Mouse (Mus musculus): ENCODE measurements around the gene Tppp. TPM values are rescaled to one million over a fixed set of nuclear protein-coding genes. Genes with fewer than 3 reads are reported as not detected.
"Not testable (repeated sequence)": the region's sequence is repeated elsewhere in the genome, so short reads cannot be mapped to it uniquely, and the experiment has no call there.

The Tppp gene
- total and polyA plus RNA-seq, 3 experiments: 13.3 to 15.6 (median 14.3) TPM

GRCm38 (mm10) chr13:74000519-74000918 is 8.7 kb upstream of the Tppp start:
- Histone ChIP-seq H3K4me3 (no peak overlapping the region), H3K36me3 (ENCODE audit: control insufficient read depth, insufficient read depth, low read length) (no peaks in the 10 kb centered on the region), H3K27me3 (ENCODE audit: control insufficient read depth, insufficient read depth, low read length) (no peaks in the 10 kb centered on the region), H3K9ac (ENCODE audit: low read depth, low read length) (no peak overlapping the region), H3K4me1 (ENCODE audit: control insufficient read depth, insufficient read depth, low read length) (no peaks in the 10 kb centered on the region), H3K27ac (no peak overlapping the region), H3K79me2 (replicated peaks; ENCODE audit: control insufficient read depth, insufficient read depth, low read length) (no peaks in the 10 kb centered on the region)
- DNase-seq: no peak
- intact Hi-C loops (cut with DNase I): no loop called here
- TF ChIP-seq EP300 (IDR thresholded peaks at IDR 0.05; ENCODE audit: insufficient read depth, low read depth, low read length) (no peak), CTCF (IDR thresholded peaks at IDR 0.05) (no peak), POLR2A (IDR thresholded peaks at IDR 0.05; ENCODE audit: insufficient read depth, low read depth, low read length) (no peak)

- DNase-seq: no peak
- intact Hi-C loops (cut with DNase I): no loop called here
- Histone ChIP-seq H3K27me3 (ENCODE audit: control insufficient read depth, insufficient read depth, low read length) (no peaks in the 10 kb centered on the region), H3K9ac (ENCODE audit: low read depth, low read length) (no peak overlapping the region), H3K79me2 (replicated peaks; ENCODE audit: control insufficient read depth, insufficient read depth, low read length) (no peaks in the 10 kb centered on the region), H3K27ac (no peak overlapping the region), H3K4me1 (ENCODE audit: control insufficient read depth, insufficient read depth, low read length) (no peaks in the 10 kb centered on the region), H3K4me3 (no peak overlapping the region), H3K36me3 (ENCODE audit: control insufficient read depth, insufficient read depth, low read length) (no peaks in the 10 kb centered on the region)
- TF ChIP-seq POLR2A (IDR thresholded peaks at IDR 0.05; ENCODE audit: insufficient read depth, low read depth, low read length): no peak
- TF ChIP-seq CTCF (IDR thresholded peaks at IDR 0.05): no peak
- no peak for TF ChIP-seq EP300 (IDR thresholded peaks at IDR 0.05; ENCODE audit: insufficient read depth, low read depth, low read length)
- 75% methylated on average over 6 of the region's 6 CpGs for WGBS
Observed at GRCm38 (mm10) chr13:74000961-74001360, 8.2 kb upstream of the Tppp start.

- WGBS: 68% methylated on average over 4 of the region's 4 CpGs
- no peak for DNase-seq
- TF ChIP-seq EP300 (IDR thresholded peaks at IDR 0.05; ENCODE audit: insufficient read depth, low read depth, low read length) (no peak), CTCF (IDR thresholded peaks at IDR 0.05) (no peak), POLR2A (IDR thresholded peaks at IDR 0.05; ENCODE audit: insufficient read depth, low read depth, low read length) (no peak)
- Histone ChIP-seq H3K27me3 (ENCODE audit: control insufficient read depth, insufficient read depth, low read length) (no peaks in the 10 kb centered on the region), H3K9ac (ENCODE audit: low read depth, low read length) (no peak overlapping the region), H3K79me2 (replicated peaks; ENCODE audit: control insufficient read depth, insufficient read depth, low read length) (no peaks in the 10 kb centered on the region), H3K36me3 (ENCODE audit: control insufficient read depth, insufficient read depth, low read length) (no peaks in the 10 kb centered on the region), H3K4me3 (no peak overlapping the region), H3K4me1 (ENCODE audit: control insufficient read depth, insufficient read depth, low read length) (no peaks in the 10 kb centered on the region), H3K27ac (no peak overlapping the region)
- intact Hi-C loops (cut with DNase I): no loop called here
Observed at GRCm38 (mm10) chr13:74001492-74001891, 7.7 kb upstream of the Tppp start.

DNA sequence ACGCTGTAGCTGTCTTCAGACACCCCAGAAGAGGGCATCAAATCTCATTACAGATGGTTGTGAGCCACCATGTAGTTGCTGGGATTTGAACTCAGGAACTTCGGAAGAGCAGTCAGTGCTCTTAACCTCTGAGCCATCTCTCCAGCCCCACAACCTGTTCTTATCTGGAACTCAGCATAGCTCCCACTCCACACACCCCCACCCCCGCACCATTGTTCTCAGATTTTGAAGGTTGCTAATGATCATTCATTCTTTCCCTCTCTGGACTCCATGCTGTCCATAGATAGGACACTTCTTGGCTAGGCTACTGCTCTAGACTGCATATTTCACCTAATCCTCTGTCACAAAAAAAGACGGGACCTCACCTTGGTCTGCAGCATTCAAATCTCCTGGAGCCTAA is 2.3 kb upstream of the Tppp start:
- H3K79me2 ChIP-seq (replicated peaks; ENCODE audit: control insufficient read depth, insufficient read depth, low read length); DNase-seq; H3K27ac ChIP-seq; intact Hi-C loops (cut with DNase I); H3K4me1 ChIP-seq (ENCODE audit: control insufficient read depth, insufficient read depth, low read length); H3K36me3 ChIP-seq (ENCODE audit: control insufficient read depth, insufficient read depth, low read length); H3K9ac ChIP-seq (ENCODE audit: low read depth, low read length); H3K4me3 ChIP-seq; H3K27me3 ChIP-seq (ENCODE audit: control insufficient read depth, insufficient read depth, low read length): not testable (repeated sequence)
- WGBS: 95% methylated on average over 4 of the region's 4 CpGs

GRCm38 (mm10) chr13:74008216-74008615 is 991 bp upstream of the Tppp start:
- H3K4me1 ChIP-seq (ENCODE audit: control insufficient read depth, insufficient read depth, low read length); H3K9ac ChIP-seq (ENCODE audit: low read depth, low read length); DNase-seq; H3K36me3 ChIP-seq (ENCODE audit: control insufficient read depth, insufficient read depth, low read length); H3K27me3 ChIP-seq (ENCODE audit: control insufficient read depth, insufficient read depth, low read length); H3K27ac ChIP-seq; H3K79me2 ChIP-seq (replicated peaks; ENCODE audit: control insufficient read depth, insufficient read depth, low read length): not testable (repeated sequence)
- peak overlapping the region; percentile 22; the same call in 1 of the 2 replicates for H3K4me3 ChIP-seq
- 86% methylated on average over 2 of the region's 2 CpGs for WGBS
- intact Hi-C loops (cut with DNase I): loop anchor here (2.0 kb wide), 1 partner anchor 17 kb away; no protein-coding TSS in a partner anchor

GRCm38 (mm10) chr13:74009791-74010614 is 796 bp downstream of the Tppp start:
- peak overlapping the region; percentile 71 for H3K9ac ChIP-seq (ENCODE audit: low read depth, low read length)
- peaks cover 11% of the 10 kb centered on the region for H3K4me1 ChIP-seq (ENCODE audit: control insufficient read depth, insufficient read depth, low read length)
- DNase-seq: peak; percentile 82 to 84
- no peaks in the 10 kb centered on the region; the same call in 1 of the 2 replicates for H3K36me3 ChIP-seq (ENCODE audit: control insufficient read depth, insufficient read depth, low read length)
- H3K79me2 ChIP-seq (replicated peaks; ENCODE audit: control insufficient read depth, insufficient read depth, low read length): peaks cover 6% of the 10 kb centered on the region
- H3K27ac ChIP-seq: peak overlapping the region; percentile 93
- intact Hi-C loops (cut with DNase I): loop anchor here (1.0 to 2.0 kb wide), 4 partner anchors 17 to 52 kb away; partner anchors contain the start of gene Cep72
- H3K27me3 ChIP-seq (ENCODE audit: control insufficient read depth, insufficient read depth, low read length): no peaks in the 10 kb centered on the region
- peak overlapping the region; percentile 59 for H3K4me3 ChIP-seq
- TF ChIP-seq EP300 (IDR thresholded peaks at IDR 0.05; ENCODE audit: insufficient read depth, low read depth, low read length) (0 out of 2 replicates have a peak, but pooled peaks have one; percentile 26), POLR2A (IDR thresholded peaks at IDR 0.05; ENCODE audit: insufficient read depth, low read depth, low read length) (no peak; the same call in 1 of the 2 replicates)
- WGBS: 1% methylated on average over 55 of the region's 55 CpGs
